Mouse (Mus musculus) liver, embryonic 14.5 days (tissue): ENCODE data around the gene Slc25a36. TPM values are rescaled to one million over a fixed set of nuclear protein-coding genes. Genes with fewer than 3 reads are reported as not detected.

Source experiments
- ATAC-seq: fragments of 200-750 bp; cut with Nextera tagmentation; 2 replicates; pipeline ENCODE4 v1.8.0; 2017; ENCODE audit warnings: moderate number of reproducible peaks, mild to moderate bottlenecking, moderate library complexity; ENCODE audit not compliant: insufficient read depth
- DNase-seq, 3 experiments: peaks; one replicate each; pipeline ENCODE4 v3.0.0-alpha.2; 2012 to 2013; ENCODE audit warnings: low read depth in 3 of 3, low spot score in 3 of 3
- H3K27ac ChIP-seq: fragments of 300-500 bp; sonication (generic); 2 replicates; pipeline ENCODE4 v1.5.1; 2014; ENCODE audit warnings: moderate library complexity, mild to moderate bottlenecking, control low read depth, inconsistent platforms
- H3K27me3 ChIP-seq: fragments of 300-500 bp; sonication (generic); 2 replicates; pipeline ENCODE4 v1.6.1; 2014; ENCODE audit warnings: mild to moderate bottlenecking, low read length, moderate library complexity; ENCODE audit not compliant: control insufficient read depth, insufficient read depth
- H3K36me3 ChIP-seq: fragments of 300-500 bp; sonication (generic); replicated peaks from 2 replicates; pipeline ENCODE4 v1.6.1; 2014; ENCODE audit warnings: low read depth; ENCODE audit not compliant: control insufficient read depth, insufficient read depth
- H3K4me1 ChIP-seq, 2 experiments: fragments of 200-500 bp in 1 of 2; fragments of 300-500 bp in 1 of 2; sonication (generic) in 1 of 2; replicated peaks; 2 replicates each; pipeline ENCODE4 v1.6.1; 2012 to 2014; ENCODE audit warnings: antibody characterized with exemption in 1 of 2, inconsistent platforms in 1 of 2, low read length in 1 of 2; ENCODE audit not compliant: control insufficient read depth in 2 of 2, insufficient read depth in 2 of 2
- H3K4me2 ChIP-seq: fragments of 300-500 bp; sonication (generic); 2 replicates; pipeline ENCODE4 v1.6.1; 2014; ENCODE audit warnings: low read depth, mild to moderate bottlenecking, control low read depth, moderate library complexity
- H3K4me3 ChIP-seq, 2 experiments: fragments of 200-500 bp in 1 of 2; fragments of 300-500 bp in 1 of 2; sonication (generic) in 1 of 2; 2 replicates each; pipeline ENCODE4 v1.5.1; 2012 to 2014; ENCODE audit warnings: low read depth in 2 of 2, low read length in 2 of 2, mild to moderate bottlenecking in 2 of 2, control low read depth in 1 of 2, inconsistent platforms in 1 of 2, moderate library complexity in 1 of 2; ENCODE audit not compliant: insufficient read depth in 1 of 2
- H3K9ac ChIP-seq: fragments of 300-500 bp; sonication (generic); replicated peaks from 2 replicates; pipeline ENCODE4 v1.6.1; 2014; ENCODE audit warnings: mild to moderate bottlenecking, control low read depth, moderate library complexity
- H3K9me3 ChIP-seq: fragments of 300-500 bp; sonication (generic); 2 replicates; pipeline ENCODE4 v1.6.1; 2016; ENCODE audit warnings: low read length, mixed read lengths; ENCODE audit not compliant: control insufficient read depth
- CTCF ChIP-seq: IDR thresholded peaks from 2 replicates; pipeline ENCODE4 v1.5.1; 2016; ENCODE audit warnings: antibody characterized with exemption, low read depth, control low read depth
- EP300 ChIP-seq: IDR thresholded peaks from 2 replicates; pipeline ENCODE4 v1.6.1; 2016; ENCODE audit warnings: antibody characterized with exemption, low read depth
- WGBS: fragments of 180-500 bp; shearing (Covaris S2); extraction: QIAGEN DNeasy Blood & Tissue Kit; methylation state at CpG from one replicate; pipeline ENCODE4 v1.1.7; 2014; ENCODE audit not compliant: insufficient replicate concordance; 5-methylcytosine and 5-hydroxymethylcytosine counted together
- polyA plus RNA-seq, 2 experiments: library from polyadenylated mRNA; depleted of rRNA in 1 of 2; stranded (reverse) in 1 of 2; unstranded in 1 of 2; fragments of >200 nt; fragmentation: Nextera tagmentation in 1 of 2; extraction: Ambion mirVana in 1 of 2; gene quantifications; 2 replicates each; pipeline versions ENCODE4 v1.2.1 to v1.2.3; 2012 to 2014

Gene Slc25a36
- polyA plus RNA-seq, 2 experiments: 6.6 to 8.1 TPM

DNA sequence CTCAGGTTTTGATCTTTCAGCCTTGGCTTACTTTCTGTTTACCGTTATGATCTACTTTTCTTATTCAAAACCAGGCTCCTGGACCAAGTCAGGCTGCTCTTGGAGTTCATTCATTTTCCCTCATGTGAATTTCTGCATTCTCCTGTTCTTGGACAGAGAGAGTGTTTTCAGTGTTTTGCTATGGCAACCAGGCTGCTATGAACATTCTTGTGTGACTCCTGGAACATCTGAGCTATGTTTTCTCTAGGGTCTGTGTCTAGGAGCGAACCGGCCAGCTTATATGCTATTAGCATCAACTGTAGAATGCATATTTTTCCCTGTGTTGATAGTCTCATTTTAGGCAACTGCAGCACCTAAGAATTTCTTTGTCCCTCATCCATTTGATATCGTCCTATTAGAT, 45.1 kb downstream of the Slc25a36 start:
- H3K9ac ChIP-seq: no peak overlapping the region
- ATAC-seq: no peak
- no peak for DNase-seq
- H3K4me2 ChIP-seq: no peak overlapping the region
- no peak overlapping the region for H3K4me3 ChIP-seq
- no peaks in the 10 kb centered on the region for H3K4me1 ChIP-seq
- H3K36me3 ChIP-seq: no peaks in the 10 kb centered on the region
- WGBS: 79% methylated on average over 4 of the region's 4 CpGs
- TF ChIP-seq CTCF: no peak
- no peak for TF ChIP-seq EP300
- no peaks in the 10 kb centered on the region for H3K27me3 ChIP-seq
- no peaks in the 10 kb centered on the region for H3K9me3 ChIP-seq
- H3K27ac ChIP-seq: no peak overlapping the region

DNA sequence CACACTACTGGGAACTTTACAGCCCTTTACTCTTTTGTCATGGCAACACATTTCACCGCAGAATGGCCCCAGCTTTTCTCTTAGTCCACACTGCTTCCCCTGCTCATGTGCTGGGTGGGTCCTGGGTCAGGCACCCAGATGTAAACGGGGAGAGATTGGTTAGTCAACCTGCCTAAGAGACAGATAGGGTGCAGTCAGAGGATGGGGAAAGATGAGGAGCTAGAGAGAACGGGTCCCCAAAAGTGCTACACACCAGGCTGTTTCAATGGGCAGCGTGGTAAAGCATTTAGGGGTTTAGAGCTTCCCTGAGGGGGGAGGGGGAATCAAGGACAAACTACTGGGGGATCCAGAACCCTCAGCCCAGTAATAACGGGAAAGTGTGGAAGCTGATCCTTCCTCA, 45.7 kb downstream of the Slc25a36 start:
- Histone ChIP-seq H3K4me1 (no peaks in the 10 kb centered on the region), H3K27me3 (no peaks in the 10 kb centered on the region), H3K9me3 (no peaks in the 10 kb centered on the region), H3K9ac (no peak overlapping the region), H3K27ac (no peak overlapping the region), H3K4me3 (no peak overlapping the region), H3K4me2 (no peak overlapping the region), H3K36me3 (no peaks in the 10 kb centered on the region)
- 58% methylated on average over 5 of the region's 5 CpGs for WGBS
- DNase-seq (no peak), ATAC-seq (no peak)
- no peak for TF ChIP-seq EP300
- TF ChIP-seq CTCF: no peak

DNA sequence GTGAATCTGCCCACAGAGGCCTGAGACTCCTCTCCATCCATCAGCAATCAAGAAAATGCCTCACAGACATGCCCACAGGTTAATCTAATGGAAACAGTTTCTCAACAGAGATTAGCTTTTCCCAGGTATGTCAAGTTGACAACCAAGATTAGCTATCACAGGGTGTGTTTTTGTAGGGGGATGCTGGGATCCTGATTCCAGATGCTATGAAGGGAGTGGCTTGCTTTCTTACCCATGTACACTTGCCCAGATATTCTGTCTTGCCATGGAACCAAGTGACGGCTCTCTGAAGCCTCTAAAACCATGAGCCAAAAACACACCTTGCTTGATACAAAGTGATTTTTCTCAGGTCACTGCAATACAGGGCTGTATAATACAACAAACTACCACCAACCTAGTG, 46.8 kb downstream of the Slc25a36 start:
- Histone ChIP-seq H3K4me2 (no peak overlapping the region), H3K36me3 (no peaks in the 10 kb centered on the region), H3K27ac (no peak overlapping the region), H3K9me3 (no peaks in the 10 kb centered on the region), H3K9ac (no peak overlapping the region), H3K4me3 (no peak overlapping the region), H3K4me1 (no peaks in the 10 kb centered on the region), H3K27me3 (no peaks in the 10 kb centered on the region)
- 67% methylated on average over 1 of the region's 1 CpGs for WGBS
- no peak for TF ChIP-seq EP300
- TF ChIP-seq CTCF: no peak
- ATAC-seq: no peak
- DNase-seq: no peak

GRCm38 (mm10) chr9:97061696-97062095, 49.3 kb downstream of the Slc25a36 start:
- no peaks in the 10 kb centered on the region for H3K27me3 ChIP-seq
- H3K4me1 ChIP-seq: no peaks in the 10 kb centered on the region
- no peak overlapping the region for H3K9ac ChIP-seq
- TF ChIP-seq EP300 (no peak), CTCF (no peak)
- H3K27ac ChIP-seq: no peak overlapping the region
- ATAC-seq (no peak), DNase-seq (no peak)
- H3K4me3 ChIP-seq: no peak overlapping the region
- H3K4me2 ChIP-seq: no peak overlapping the region
- WGBS: 72% methylated on average over 9 of the region's 9 CpGs
- H3K9me3 ChIP-seq: no peaks in the 10 kb centered on the region
- H3K36me3 ChIP-seq: no peaks in the 10 kb centered on the region

DNA sequence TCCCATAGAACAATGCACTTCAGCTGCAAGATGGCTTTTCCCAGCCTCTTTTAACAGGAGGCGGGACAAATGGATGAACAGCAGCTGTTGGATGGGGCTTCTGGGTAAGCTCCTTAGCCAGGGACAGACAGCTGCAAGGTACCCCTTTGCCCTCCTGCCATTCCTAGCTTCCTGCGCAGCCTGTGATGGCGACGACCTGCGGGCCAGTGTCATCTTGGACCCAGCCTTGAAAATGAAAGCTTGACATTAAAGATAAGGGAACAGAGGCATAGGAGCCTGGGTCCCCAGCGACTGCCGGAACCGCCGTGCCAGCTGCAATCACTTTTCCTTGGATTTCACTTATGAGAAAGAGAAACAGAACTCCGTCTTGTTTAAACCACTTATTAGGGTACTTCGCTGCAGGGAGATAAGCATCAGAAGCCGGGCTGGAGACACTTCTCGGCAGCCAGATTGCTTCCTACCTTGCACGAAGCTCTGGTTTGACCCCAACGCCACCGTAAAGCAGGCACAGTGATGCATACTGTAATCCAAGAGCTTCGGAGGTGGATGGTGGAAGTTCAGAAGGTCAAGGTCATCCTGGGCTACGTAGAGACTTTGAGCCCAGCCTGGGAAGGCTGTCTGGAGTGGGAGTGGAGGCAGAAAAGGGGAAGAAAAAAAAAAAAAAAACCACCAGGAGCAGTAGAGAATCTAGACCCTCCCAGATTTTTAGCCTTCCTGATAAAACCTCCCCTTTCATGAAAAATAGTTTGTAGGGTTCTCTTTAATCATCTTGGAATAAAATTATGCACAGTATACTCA, 54.2 kb downstream of the Slc25a36 start:
- TF ChIP-seq CTCF (no peak), EP300 (no peak)
- Histone ChIP-seq H3K36me3 (no peaks in the 10 kb centered on the region), H3K9ac (no peak overlapping the region), H3K4me2 (no peak overlapping the region), H3K27ac (no peak overlapping the region), H3K4me3 (no peak overlapping the region), H3K27me3 (no peaks in the 10 kb centered on the region), H3K9me3 (no peaks in the 10 kb centered on the region), H3K4me1 (no peaks in the 10 kb centered on the region)
- WGBS: 50% methylated on average over 18 of the region's 18 CpGs
- ATAC-seq (no peak), DNase-seq (no peak)
